Mouse (Mus musculus): ENCODE results near the gene Hoxb1. TPM values are rescaled to one million over a fixed set of nuclear protein-coding genes. Genes with fewer than 3 reads are reported as not detected.

The Hoxb1 gene
- total RNA-seq, 2 experiments from 2014 or later = not detected

DNA sequence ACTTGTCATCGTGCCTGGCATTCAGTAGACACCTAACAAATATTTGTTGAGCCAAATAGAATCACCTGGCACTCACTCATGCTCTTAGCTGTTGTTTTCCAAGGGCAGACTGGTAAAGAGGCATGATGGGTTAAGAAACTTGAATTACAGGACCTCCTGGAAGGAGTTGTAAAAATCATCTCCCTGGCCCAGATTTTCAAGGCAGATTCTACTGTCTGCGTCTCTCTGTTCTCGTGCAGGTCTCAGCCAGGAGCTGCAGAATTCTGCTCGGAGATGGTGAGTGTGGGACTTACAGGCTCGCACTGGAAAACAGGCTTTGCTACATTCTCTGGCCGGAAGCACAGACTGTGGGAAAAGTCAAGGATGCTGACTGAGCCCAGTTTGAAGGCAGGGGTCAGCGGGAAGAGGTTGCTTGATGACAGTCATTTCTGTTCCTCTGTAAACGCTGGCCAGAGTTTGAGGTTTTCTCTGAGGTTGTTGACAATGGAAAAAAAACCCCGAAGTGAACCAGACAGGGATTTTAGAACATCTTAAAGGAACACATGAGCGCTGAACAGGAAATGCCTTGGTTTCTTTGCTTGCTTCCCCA, 38.6 kb downstream of the Hoxb1 start:
- DNase-seq = no peak

DNA sequence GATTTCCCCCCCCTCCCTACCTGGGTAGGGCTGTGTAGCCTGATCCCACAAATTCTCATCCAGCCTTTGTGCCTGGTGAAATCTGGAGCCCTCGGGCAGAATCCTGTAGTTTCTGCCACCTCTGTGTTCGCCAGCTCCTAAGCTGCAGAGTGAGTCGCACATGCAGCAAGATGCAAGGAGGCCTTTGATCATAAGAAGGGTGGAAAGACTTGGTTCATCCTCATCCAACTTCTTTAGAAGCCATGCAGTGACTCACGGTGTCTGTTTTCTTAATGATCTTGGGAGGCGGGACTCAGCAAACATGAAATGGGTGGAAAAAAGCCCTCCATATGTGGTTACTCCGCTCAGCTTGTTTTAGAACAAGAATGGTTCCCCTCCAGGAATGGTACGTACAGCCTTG, 39.3 kb downstream of the Hoxb1 start:
- DNase-seq = no peak

DNA sequence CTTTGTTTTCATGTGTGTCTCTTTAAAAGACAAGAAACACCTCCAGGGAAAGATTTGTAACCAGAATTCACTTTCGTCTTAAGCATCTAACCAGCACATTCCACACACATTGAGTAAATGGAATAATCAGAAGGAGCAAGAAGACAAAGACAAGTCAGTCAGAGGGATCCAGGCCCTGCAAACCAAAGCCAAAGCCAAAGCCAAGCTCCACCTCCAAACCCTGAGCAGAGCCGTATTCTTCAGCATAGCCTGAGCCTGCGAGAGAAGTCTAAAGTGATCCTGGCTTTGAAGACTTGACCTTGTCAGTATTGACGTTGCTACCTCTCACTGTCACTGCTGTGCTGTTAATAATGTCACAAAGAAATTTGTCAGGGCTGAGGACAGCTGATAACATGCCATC, 40.0 kb downstream of the Hoxb1 start:
- no peak for DNase-seq

GRCm38 (mm10) chr11:96407191-96408072, 41.9 kb downstream of the Hoxb1 start:
- DNase-seq = peak; percentile 70

DNA sequence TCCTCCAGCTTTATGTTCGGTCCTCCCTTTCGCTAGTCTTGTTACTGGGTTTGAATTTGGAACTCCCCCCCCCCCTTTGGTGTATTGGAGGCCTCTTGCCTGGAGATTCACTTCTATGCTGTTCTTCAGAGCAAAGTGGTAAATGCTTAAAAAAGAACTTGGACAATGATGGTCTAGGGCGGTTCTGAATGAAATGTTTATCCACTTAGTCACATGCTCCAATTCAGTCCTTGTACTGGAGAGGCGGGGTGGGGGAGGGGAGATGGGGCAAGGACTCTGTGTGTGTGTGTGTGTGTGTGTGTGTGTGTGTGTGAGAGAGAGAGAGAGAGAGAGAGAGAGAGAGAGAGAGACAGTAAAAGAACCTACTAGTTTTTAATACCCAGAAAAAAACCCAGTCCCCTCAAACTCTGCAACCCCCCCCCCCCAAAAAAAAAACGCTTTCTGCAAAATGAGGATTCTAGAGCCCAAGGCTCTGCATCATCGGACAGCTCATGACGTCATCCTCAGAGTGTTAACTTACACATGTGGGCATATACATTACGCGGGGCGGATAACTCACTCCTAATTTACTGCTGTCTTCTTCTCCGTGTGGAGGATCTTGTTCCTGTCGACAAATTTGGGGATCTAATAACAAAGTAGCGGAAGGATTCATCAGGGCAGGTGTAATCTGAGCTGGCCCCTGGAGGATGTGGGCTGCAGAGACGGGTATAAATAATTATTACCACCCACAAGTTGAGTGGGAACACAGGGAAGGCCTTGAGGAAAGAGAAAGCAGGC, 42.9 kb downstream of the Hoxb1 start:
- no peak for DNase-seq

GRCm38 (mm10) chr11:96411019-96411418, 45.5 kb downstream of the Hoxb1 start:
- DNase-seq = no peak

- no peak for DNase-seq
Measured at GRCm38 (mm10) chr11:96411934-96412333, 46.4 kb downstream of the Hoxb1 start.

DNA sequence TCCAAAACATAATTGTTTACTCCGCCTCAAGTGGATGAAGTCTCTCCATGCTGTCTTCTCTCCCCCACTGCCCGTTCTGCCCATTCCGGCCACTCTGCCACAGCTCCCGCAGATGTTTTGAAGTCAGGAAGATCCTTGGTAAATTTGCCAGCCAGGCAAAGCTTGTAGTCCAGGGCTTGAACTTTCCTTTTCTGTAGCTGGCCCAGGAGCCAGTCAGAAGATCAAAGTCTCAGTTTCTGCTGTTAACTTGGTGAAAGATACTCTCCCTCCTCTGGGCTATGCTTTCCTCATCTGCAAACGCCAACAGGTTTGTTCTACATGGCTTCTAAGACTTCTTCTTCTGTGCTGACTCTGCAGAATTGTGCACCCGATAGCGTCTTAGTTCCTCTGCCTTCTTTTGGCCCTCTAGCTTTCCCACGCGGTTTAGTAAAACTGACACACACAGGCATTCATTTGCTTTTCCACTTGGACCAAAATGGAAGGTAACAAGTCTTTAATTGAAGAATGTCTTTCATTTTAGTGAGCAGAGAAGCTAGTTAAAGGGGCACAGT, 47.5 kb downstream of the Hoxb1 start:
- DNase-seq = no peak

GRCm38 (mm10) chr11:96413527-96413926, 48.0 kb downstream of the Hoxb1 start:
- DNase-seq = peak; percentile 84

DNA sequence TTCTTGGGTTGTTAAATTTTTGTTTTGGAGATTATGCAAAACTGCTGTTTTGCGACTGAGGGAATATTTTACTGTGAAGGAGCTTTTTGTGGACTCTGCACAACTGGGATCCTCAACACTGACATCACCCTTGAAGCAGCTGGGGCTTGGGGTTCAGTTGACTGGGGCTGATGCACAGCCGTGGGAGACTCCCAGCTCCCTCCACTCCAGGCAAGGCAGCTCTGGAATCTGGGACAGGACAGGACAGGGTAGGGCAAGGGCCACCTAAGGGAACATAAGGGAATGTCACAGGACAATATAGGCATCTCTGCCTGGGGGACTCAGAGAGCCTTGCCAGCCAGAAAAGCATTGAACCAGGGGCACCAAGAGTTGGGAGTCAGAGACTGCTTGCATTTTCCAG, 48.5 kb downstream of the Hoxb1 start:
- peak; percentile 25 for DNase-seq

Small RNA genes lying within 50 kb of the gene (microRNA-seq; reads per million reads assigned to microRNA genes)
- 5,674 to 7,325 reads per million in 2 experiments for gene Mir10a (ENCODE audit: borderline replicate concordance in 2 of 2)

Other genes starting within 250 kb of the Hoxb1 start
- gene Ttll6, start 232.0 kb upstream of the Hoxb1 start, total RNA-seq (2021) = not detected
- not detected for gene Hoxb13, start 171.4 kb upstream of the Hoxb1 start, total RNA-seq (2021)
- under 1 TPM; 0.15 to 0.19 TPM for gene Hoxb9, start 94.3 kb upstream of the Hoxb1 start, total RNA-seq (2021)
- gene Hoxb8, start 83.8 kb upstream of the Hoxb1 start, total RNA-seq (2021) = under 1 TPM; 0.28 to 0.46 TPM
- 1 to 10 TPM in 1 of 2 experiments, under 1 TPM in 1; 0.28 to 1.1 TPM for gene Hoxb7, start 79.1 kb upstream of the Hoxb1 start, total RNA-seq (2021)
- gene Hoxb6, start 73.3 kb upstream of the Hoxb1 start, total RNA-seq (2021) = under 1 TPM; 0.31 to 0.62 TPM
- under 1 TPM; 0.38 to 0.64 TPM for gene Hoxb5, start 62.4 kb upstream of the Hoxb1 start, total RNA-seq (2021)
- under 1 TPM; 0.24 to 0.38 TPM for gene Hoxb4, start 47.5 kb upstream of the Hoxb1 start, total RNA-seq (2021)
- under 1 TPM; 0.43 to 0.78 TPM for gene Hoxb3, start 42.4 kb upstream of the Hoxb1 start, total RNA-seq (2021)
- under 1 TPM; 0.15 to 0.24 TPM for gene Hoxb2, start 15.2 kb upstream of the Hoxb1 start, total RNA-seq (2021)
- gene Skap1, start 98.8 kb downstream of the Hoxb1 start, total RNA-seq (2021) = under 1 TPM in 1 of 2 experiments, not detected in 1; 0.24 TPM

All from gastrocnemius, postnatal 25 days (tissue).